Comparison of ENCODE assay signal across 9 mouse cellular contexts in genomic region chr6:29985986-29986385, GRCm38 (mm10).
DNase-seq lines count a peak whose midpoint lies in the region; ATAC-seq and TF ChIP-seq lines count a peak whose summit lies in the region.
"Had no signal": no experiment of that assay in that cellular context is flagged by ENCODE, and none has a peak within 500 bp of the region (broad histone marks: within the 10 kb centered on the region; RNA-seq: fewer than 3 reads in every experiment).

No protein-coding gene starts in this region.

- no peak for ATAC-seq in CD4-positive, CD25-positive, alpha-beta regulatory T cell, adult 4 months
- no peak for ATAC-seq in lung, embryonic 14.5 days (ENCODE audit: insufficient read depth)
- ATAC-seq in stomach, postnatal 0 days (ENCODE audit: low FRiP score, low TSS enrichment): no peak

- DNase-seq in CD4-positive, CD25-positive, alpha-beta regulatory T cell, adult 2 months (ENCODE audit: low read depth, low spot score): peak; percentile 16
- peak; percentile 19 for DNase-seq in thymus, postnatal 0 days (ENCODE audit: low spot score)
- DNase-seq in thymus, postnatal 10 days (ENCODE audit: low spot score in 2 of 2): no peak
- no peak for DNase-seq in lung, embryonic 14.5 days
- DNase-seq in stomach, postnatal 0 days (ENCODE audit: low spot score): no peak
- no peak for DNase-seq in left cerebral cortex, postnatal 25 days (ENCODE audit: low spot score in 2 of 2)
- no peak for DNase-seq in left cerebral cortex, adult 8-10 months (ENCODE audit: low spot score in 2 of 2)
- DNase-seq: adrenal gland, postnatal 25 days had no signal

- H3K4me1 ChIP-seq in lung, embryonic 14.5 days (ENCODE audit: insufficient read depth): no peaks in the 10 kb centered on the region
- H3K4me1 ChIP-seq in stomach, postnatal 0 days (replicated peaks; ENCODE audit: control insufficient read depth, insufficient read depth): no peaks in the 10 kb centered on the region

- H3K4me3 ChIP-seq in lung, embryonic 14.5 days (ENCODE audit: low read depth, low read length): peak overlapping the region; percentile 57
- peak overlapping the region; percentile 55; the same call in 1 of the 2 replicates for H3K4me3 ChIP-seq in stomach, postnatal 0 days (ENCODE audit: low read depth, low read length)

- WGBS in lung, embryonic 14.5 days: 23% methylated on average over 6 of the region's 6 CpGs
- 41% methylated on average over 6 of the region's 6 CpGs for WGBS in stomach, postnatal 0 days

- no peak for TF ChIP-seq CTCF in lung, embryonic 14.5 days (IDR thresholded peaks at IDR 0.05; ENCODE audit: low read depth)
- TF ChIP-seq CTCF in stomach, postnatal 0 days (IDR thresholded peaks at IDR 0.05; ENCODE audit: low read depth): no peak

- no peaks in the 10 kb centered on the region for H3K27me3 ChIP-seq in lung, embryonic 14.5 days (ENCODE audit: insufficient read depth, low read length)
- H3K27me3 ChIP-seq in stomach, postnatal 0 days (ENCODE audit: control insufficient read depth, insufficient read depth, low read length): no peaks in the 10 kb centered on the region

- peak overlapping the region; percentile 89 for H3K4me2 ChIP-seq in lung, embryonic 14.5 days
- H3K4me2 ChIP-seq in stomach, postnatal 0 days (replicated peaks; ENCODE audit: low read depth): peak overlapping the region; percentile 77

- peak overlapping the region; percentile 58; the same call in 1 of the 2 replicates for H3K9ac ChIP-seq in lung, embryonic 14.5 days
- no peak overlapping the region for H3K9ac ChIP-seq in stomach, postnatal 0 days (ENCODE audit: low read length)

- intact Hi-C loops in left cerebral cortex, postnatal 25 days (cut with DNase I): no loop called here

- no peaks in the 10 kb centered on the region for H3K9me3 ChIP-seq in lung, embryonic 14.5 days (ENCODE audit: low read depth, low read length)
- no peaks in the 10 kb centered on the region for H3K9me3 ChIP-seq in stomach, postnatal 0 days (ENCODE audit: control insufficient read depth, low read length)

- no peak overlapping the region for H3K27ac ChIP-seq in lung, embryonic 14.5 days (ENCODE audit: low read depth)
- H3K27ac ChIP-seq in stomach, postnatal 0 days (replicated peaks): no peak overlapping the region

- TF ChIP-seq EP300 in stomach, postnatal 0 days (optimal IDR thresholded peaks at IDR 0.05): no peak

- no peaks in the 10 kb centered on the region for H3K36me3 ChIP-seq in lung, embryonic 14.5 days (ENCODE audit: insufficient read depth)
- H3K36me3 ChIP-seq in stomach, postnatal 0 days (ENCODE audit: control insufficient read depth, insufficient read depth, low read length): no peaks in the 10 kb centered on the region

Comparison
In these comparisons a context has a peak if more than half of its experiments do, and no peak if none do; other contexts are left out.
1. DNase-seq: peak in CD4-positive, CD25-positive, alpha-beta regulatory T cell, adult 2 months (single experiment) and thymus, postnatal 0 days (single experiment); none in thymus, postnatal 10 days (0 of 2), lung, embryonic 14.5 days (single experiment), stomach, postnatal 0 days (single experiment), left cerebral cortex, postnatal 25 days (0 of 2) and left cerebral cortex, adult 8-10 months (0 of 2).